ENCODE assay signal across 24 mouse cellular contexts in genomic region chr4:98081962-98082361, GRCm38 (mm10).
DNase-seq lines count a peak whose midpoint lies in the region; ATAC-seq lines count a peak whose summit lies in the region.
"Had no signal": no experiment of that assay in that cellular context is flagged by ENCODE, and none has a peak within 500 bp of the region (broad histone marks: within the 10 kb centered on the region; RNA-seq: fewer than 3 reads in every experiment).

No protein-coding gene starts in this region.

- no peak overlapping the region for H3K9ac ChIP-seq in midbrain, embryonic 13.5 days (replicated peaks)
- H3K9ac ChIP-seq: embryonic facial prominence, embryonic 12.5 days; forebrain, embryonic 12.5 days; heart, embryonic 13.5 days; hindbrain, embryonic 12.5 days had no signal

- no peaks in the 10 kb centered on the region for H3K36me3 ChIP-seq in embryonic facial prominence, embryonic 10.5 days (replicated peaks)
- no peaks in the 10 kb centered on the region for H3K36me3 ChIP-seq in limb, embryonic 10.5 days
- H3K36me3 ChIP-seq in midbrain, embryonic 13.5 days, result no peaks in the 10 kb centered on the region

- no peaks in the 10 kb centered on the region for H3K9me3 ChIP-seq in embryonic facial prominence, embryonic 10.5 days
- no peaks in the 10 kb centered on the region for H3K9me3 ChIP-seq in limb, embryonic 10.5 days (replicated peaks)
- H3K9me3 ChIP-seq in midbrain, embryonic 13.5 days, result no peaks in the 10 kb centered on the region
- H3K9me3 ChIP-seq: embryonic facial prominence, embryonic 12.5 days; forebrain, embryonic 12.5 days; heart, embryonic 13.5 days; hindbrain, embryonic 12.5 days had no signal

- no peak for ATAC-seq in midbrain, embryonic 13.5 days
- ATAC-seq: activated CD4-positive, CD25-positive, alpha-beta regulatory T cell, adult 4 months; CD4-positive, CD25-positive, alpha-beta regulatory T cell, adult 4 months; forebrain, embryonic 16.5 days; hindbrain, embryonic 16.5 days; inflammation-experienced regulatory T-cells, adult 6 months; Patski had no signal

- peaks cover 26% of the 10 kb centered on the region for H3K4me1 ChIP-seq in embryonic facial prominence, embryonic 10.5 days
- H3K4me1 ChIP-seq in limb, embryonic 10.5 days, result peaks cover 36% of the 10 kb centered on the region
- H3K4me1 ChIP-seq in midbrain, embryonic 13.5 days (replicated peaks), result no peaks in the 10 kb centered on the region
- H3K4me1 ChIP-seq: forebrain, embryonic 12.5 days had no signal

- no peaks in the 10 kb centered on the region for H3K27me3 ChIP-seq in embryonic facial prominence, embryonic 10.5 days (replicated peaks; ENCODE audit: low read depth, poor library complexity, severe bottlenecking)
- H3K27me3 ChIP-seq in limb, embryonic 10.5 days (ENCODE audit: low read depth, poor library complexity, severe bottlenecking), result no peaks in the 10 kb centered on the region
- H3K27me3 ChIP-seq in midbrain, embryonic 13.5 days, result no peaks in the 10 kb centered on the region
- H3K27me3 ChIP-seq: embryonic facial prominence, embryonic 12.5 days; forebrain, embryonic 12.5 days; heart, embryonic 13.5 days; hindbrain, embryonic 12.5 days; Patski had no signal

- H3K4me3 ChIP-seq in embryonic facial prominence, embryonic 10.5 days, result no peak overlapping the region
- no peak overlapping the region for H3K4me3 ChIP-seq in limb, embryonic 10.5 days
- H3K4me3 ChIP-seq in midbrain, embryonic 13.5 days (replicated peaks), result no peak overlapping the region
- H3K4me3 ChIP-seq: embryonic facial prominence, embryonic 12.5 days; forebrain, embryonic 12.5 days; heart, embryonic 13.5 days; hindbrain, embryonic 12.5 days had no signal

- no peak overlapping the region for H3K4me2 ChIP-seq in midbrain, embryonic 13.5 days (replicated peaks)
- H3K4me2 ChIP-seq: embryonic facial prominence, embryonic 12.5 days; forebrain, embryonic 12.5 days; heart, embryonic 13.5 days; hindbrain, embryonic 12.5 days had no signal

- 43% methylated on average over 1 of the region's 1 CpGs for WGBS in embryonic facial prominence, embryonic 10.5 days
- 26% methylated on average over 1 of the region's 1 CpGs for WGBS in limb, embryonic 10.5 days
- WGBS in midbrain, embryonic 13.5 days, result 48% methylated on average over 1 of the region's 1 CpGs

- peak; percentile 75 for DNase-seq in heart, adult 11 months
- no peak for DNase-seq in heart, adult 18-20 months
- peak; percentile 2 for DNase-seq in embryonic facial prominence, embryonic 10.5 days (ENCODE audit: low spot score)
- DNase-seq in limb, embryonic 10.5 days (ENCODE audit: low spot score), result no peak
- DNase-seq in layer of hippocampus, postnatal 36 days, result no peak
- no peak for DNase-seq in cerebellum, postnatal 10 days
- DNase-seq: adrenal gland, postnatal 14 days; B cell, adult 2 months; cerebellum, adult 11-12 months; cerebellum, adult 9-10 months; cerebellum, postnatal 36 days; gastrocnemius, postnatal 10 days; heart, postnatal 4 days had no signal

- H3K27ac ChIP-seq in embryonic facial prominence, embryonic 10.5 days (replicated peaks), result no peak overlapping the region
- H3K27ac ChIP-seq in limb, embryonic 10.5 days, result peak overlapping the region; percentile 50
- H3K27ac ChIP-seq in midbrain, embryonic 13.5 days, result no peak overlapping the region
- H3K27ac ChIP-seq: embryonic facial prominence, embryonic 12.5 days; forebrain, embryonic 12.5 days; hindbrain, embryonic 12.5 days had no signal

Comparison
In these comparisons a context has a peak if more than half of its experiments do, and no peak if none do; other contexts are left out.
1. DNase-seq: peak in heart, adult 11 months (single experiment) and embryonic facial prominence, embryonic 10.5 days (single experiment); none in heart, adult 18-20 months (0 of 2), limb, embryonic 10.5 days (single experiment), layer of hippocampus, postnatal 36 days (0 of 2) and cerebellum, postnatal 10 days (0 of 2).